Mouse (Mus musculus): ENCODE data around the gene Gpr3.

The Gpr3 gene

DNA sequence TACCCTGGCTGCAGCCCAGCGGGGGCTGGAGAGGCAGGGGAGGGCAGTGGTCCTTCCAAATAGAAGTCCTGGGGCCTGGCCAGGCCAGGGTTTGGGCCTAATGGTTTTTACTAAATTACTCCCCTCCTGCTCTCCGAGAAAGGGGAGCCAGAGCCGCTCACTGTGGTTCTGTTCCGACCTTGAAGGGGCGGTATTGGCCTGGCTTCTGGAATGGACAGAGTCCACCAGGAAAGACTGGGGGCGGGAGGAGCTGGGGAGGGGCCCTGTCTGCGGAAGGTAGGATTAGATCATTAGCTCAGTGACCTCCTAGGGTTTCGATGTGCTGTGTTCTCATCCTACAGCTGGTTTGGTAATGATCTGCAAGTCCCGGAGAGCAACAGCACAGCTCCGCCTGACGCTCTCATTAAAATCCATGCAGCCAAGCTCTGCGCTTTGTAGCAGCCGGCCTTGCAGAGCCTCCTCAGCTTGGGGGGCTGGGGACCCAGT is 14.5 kb downstream of the Gpr3 start:
- DNase-seq: no peak

DNA sequence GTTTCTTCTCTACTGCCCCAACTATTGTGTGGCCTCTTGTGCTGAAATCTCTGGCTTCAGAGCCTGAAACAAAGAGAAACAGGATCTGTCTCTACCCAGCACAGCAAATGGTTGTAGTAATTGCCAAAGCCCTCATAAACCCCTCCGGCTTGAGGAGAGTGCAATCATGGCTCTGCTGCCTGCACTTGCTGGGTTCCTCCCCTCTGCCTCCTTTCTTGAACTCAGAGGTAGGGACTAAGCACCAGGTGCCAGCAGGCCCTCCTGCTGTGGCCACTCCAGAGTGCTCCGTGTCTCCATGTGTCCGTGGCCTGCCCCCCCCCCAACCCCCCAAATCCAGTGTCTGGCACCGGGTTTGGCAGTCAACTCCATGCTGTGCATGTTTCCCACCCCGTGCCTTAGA is 15.0 kb downstream of the Gpr3 start:
- DNase-seq: no peak

DNA sequence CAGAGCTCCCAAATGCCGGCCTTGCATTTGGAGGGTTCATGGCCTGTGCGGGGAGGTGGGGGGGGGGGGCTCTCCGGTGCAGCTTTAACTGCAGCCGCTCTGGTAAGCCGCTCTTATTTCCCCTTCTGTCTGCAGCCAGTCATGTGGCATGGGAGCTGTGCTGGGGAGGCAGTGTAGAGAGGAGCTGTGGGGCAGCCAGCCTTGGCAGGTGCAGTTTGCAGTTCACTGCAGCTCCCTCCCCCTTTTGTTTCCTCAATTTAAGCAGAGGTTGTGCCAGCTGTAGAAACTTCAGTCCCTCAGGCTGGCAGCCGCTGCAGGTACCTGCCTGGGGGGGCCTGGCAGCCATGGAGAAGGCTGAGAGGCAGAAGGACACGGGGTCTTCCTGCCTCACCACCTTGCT is 15.5 kb downstream of the Gpr3 start:
- DNase-seq: peak; percentile 83

DNA sequence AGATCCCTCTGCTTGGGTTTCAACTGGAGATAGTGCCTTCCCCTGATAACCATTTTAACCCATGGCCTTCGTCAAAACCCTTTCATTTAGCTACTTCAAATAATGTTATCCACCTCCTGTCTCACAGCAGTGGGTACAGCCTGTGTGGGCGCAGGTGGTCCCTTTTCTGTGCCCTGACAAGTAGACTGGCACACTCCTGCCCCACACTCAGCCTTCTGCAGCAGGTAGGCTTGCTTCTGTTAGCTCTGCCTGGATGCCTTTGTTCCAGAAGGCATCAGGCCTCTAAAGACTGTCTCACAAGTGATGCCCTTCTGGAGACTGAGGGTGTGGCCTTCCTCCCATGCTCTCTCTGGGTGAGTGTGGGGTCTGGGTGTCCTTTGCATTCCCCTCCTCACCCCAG is 16.2 kb downstream of the Gpr3 start:
- peak; percentile 56 for DNase-seq

DNA sequence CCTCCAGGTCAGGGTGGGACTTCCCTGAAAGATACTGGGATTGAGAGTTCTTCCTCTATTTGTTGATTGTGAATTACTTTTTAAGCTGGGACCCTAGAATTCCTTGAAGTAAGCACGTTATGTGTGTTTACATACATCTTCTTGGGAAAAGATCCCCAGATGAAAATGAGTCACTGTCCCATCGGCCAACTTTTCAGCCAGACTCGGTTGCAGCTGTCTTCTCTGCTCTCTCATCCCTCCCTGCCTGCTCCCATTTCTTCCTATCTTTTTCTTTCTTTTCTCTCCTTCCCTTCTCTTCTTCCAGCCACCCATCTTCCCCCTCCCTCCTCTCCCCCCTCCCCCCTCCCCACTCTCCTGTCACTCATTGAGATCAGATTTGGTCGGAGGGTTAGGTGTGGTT is 17.3 kb downstream of the Gpr3 start:
- no peak for DNase-seq

DNA sequence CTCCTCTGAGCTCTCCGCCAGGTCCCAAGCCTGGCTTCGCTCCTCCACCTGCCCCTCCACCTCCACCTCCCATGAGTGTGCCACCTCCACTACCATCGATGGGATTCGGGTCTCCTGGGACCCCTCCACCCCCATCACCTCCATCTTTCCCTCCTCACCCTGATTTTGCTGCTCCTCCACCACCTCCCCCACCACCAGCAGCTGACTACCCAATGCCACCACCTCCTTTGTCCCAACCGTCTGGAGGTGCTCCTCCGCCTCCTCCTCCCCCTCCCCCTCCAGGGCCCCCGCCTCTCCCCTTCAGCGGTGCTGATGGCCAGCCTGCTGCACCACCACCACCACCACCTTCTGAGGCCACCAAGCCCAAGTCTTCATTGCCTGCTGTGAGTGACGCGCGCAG is 17.9 kb downstream of the Gpr3 start:
- DNase-seq: no peak

DNA sequence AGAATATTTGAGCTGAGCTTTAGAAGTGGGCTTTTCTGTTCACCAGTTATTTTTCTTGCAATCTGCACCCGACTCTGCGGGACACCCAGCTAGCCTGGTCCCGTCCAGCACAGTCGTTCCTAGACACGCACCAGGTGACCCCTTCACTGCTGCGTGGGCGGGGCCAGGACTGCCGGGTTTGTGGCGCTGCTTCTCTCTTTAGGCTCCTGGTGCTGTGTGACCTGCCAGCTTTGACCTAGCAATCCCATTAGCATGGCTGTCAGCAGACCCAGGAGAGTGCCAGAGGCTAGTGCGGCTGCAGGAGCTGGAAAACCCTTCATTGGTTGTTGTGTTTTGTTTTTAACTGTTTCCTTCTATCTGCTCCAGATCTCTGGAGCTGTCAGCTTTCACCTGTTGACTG is 22.9 kb downstream of the Gpr3 start:
- DNase-seq: no peak

DNA sequence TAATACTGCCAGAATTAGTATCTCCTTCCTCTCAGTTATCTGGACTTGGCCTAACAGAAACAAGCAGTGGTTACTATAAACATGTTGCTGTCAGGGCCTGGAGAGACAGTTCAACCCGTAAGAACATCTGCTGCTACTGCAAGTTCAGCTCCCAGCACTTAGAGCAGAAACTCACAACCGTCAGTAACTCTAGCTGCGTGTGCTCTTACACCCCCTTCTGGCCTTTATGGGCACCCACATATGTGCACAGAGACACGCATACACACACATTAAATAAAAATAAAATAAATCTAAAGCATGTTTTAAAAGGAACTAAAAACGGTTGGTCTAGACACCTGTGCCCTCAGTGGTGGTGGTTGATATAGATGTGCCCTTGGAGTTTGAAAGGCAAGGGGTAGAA is 25.5 kb downstream of the Gpr3 start:
- no peak for DNase-seq

DNA sequence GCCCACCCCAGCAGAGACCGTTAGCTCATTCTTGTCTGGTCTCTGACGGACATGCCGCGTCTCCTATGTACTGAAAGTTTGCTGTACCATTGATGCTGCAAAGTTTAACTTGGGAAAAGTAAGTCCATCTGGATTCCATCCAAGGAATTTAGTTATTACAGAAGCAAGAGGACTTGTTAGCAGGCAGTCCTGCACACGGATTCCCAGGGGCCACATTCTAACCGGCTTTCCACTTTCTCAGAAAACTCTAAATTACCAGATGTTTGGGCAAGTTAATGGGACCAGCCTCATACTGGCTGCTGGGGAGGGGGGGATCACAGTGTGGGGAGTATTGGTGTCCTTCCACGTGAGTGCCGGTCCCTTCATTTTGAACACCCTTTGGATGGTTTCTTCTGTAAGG is 26.4 kb downstream of the Gpr3 start:
- no peak for DNase-seq

DNA sequence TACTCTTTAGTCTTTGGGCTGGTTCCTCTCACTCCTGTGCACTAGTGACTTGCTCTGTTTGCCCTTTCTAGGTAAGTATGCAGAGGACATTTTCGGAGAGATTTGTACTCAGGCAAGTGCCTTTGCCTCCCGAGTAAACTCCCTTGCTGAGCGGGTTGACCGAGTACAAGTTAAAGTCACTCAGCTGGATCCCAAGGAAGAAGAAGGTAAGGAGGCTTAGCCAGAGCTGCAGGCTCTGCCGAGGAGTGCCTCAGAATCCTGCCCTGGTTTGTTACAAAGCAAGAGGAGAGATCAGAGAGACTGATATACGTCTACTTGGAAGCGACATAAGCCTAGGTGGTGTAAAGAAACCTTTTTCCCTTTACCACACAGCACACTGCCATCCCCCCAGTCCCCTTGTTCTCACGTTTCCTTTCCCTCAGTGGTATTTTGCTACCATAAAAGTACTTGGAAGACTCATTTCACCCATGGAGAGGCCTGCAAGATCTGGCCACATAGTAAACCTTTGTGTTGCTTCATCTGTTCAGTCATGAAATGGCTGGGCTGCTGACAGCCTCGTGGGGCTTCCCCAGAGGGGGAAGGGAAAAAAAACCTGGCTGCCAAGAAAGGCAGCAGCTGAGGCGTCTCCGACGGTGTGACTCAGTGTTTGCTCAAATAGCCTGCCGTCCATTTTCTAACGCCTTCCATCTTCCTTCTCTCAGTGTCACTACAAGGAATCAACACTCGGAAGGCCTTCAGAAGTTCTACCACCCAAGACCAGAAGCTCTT is 27.3 kb downstream of the Gpr3 start:
- no peak for DNase-seq

DNA sequence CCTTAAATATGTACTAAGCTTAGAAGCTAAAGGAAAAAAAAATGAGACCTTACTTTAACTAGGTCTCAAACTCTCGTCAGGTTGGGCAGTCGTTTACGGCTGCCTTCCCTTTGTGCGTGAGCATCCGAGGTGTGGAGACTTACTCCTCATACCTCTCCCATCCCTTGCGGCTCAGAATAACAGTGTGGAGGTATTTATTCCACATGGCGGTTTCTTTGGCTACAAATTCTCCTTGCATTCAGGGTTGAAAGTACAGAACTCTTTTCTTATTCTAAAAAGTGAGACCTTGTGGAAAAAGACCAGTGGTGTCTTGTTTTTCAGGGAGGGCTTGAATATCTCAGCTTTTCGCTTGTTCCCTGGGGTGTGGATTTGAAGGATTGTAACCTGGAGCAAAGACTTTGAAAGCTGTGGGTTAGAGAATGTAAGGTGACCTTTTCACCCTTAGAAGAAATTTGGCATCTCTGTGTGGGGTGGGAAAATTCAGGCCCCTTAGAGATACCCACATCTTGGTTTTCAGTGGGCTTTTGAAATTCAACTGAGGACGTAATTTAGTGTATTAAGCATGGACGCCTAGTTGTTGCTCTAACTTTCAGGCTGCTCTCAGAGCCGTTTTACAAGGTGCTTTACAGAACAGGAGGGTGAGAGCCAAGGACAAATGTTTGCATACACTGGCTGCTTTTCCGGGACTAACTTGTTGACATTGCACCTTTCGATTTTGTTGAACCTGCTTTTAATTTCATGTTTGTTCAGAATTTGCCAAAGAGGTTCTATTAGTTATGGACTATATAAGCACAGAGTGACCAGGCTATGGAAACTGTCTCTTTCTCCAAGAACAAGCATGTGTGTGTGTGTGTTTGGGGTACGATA is 28.1 kb downstream of the Gpr3 start:
- no peak for DNase-seq

DNA sequence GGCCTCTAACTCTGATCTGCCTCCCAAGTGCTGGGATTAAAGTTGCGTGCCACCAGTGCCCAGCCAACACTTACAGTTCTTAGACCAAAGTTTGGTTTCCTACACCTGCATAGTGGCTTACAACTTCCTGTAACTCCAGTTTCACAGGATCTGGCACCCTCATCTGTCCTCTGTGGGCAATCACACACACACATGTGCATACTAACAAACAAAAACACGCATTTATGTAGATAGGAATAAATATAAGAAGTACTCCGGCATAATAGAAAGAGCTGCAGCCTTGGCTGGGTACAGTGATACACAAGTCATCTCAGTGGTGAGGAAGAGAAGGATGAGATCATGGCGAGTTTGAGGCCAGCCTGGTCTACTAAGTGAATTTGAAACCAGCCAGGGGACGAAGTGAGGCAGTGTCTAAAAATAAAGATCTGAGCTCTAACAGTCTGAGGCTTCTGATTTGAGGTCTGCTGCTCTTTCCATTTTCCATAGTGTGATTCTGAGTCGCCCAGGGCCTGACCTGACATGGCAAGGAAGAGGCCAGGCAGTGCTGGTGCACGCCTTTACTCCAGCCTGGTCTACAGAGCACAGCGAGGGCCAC is 29.8 kb downstream of the Gpr3 start:
- DNase-seq: peak; percentile 52

DNA sequence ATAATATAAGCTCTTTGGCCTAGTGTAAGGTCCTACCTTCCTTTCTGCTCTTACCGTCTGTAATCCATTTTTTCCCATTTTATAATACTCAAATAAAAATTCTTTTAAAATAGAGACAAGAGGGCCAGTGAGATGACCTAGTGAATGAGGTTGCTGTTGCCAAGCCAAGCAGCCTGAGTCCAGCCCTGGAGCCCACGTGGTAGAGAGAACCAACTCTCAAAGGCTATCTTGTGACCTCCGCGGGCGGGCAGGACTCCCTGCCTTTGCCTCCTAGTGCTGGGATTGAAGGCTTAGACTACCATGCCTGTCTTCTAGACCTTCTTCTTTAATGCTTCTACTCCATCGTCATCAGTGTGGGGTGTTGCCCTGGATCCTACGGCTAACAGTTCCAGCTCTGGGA is 33.1 kb downstream of the Gpr3 start:
- DNase-seq: no peak

DNA sequence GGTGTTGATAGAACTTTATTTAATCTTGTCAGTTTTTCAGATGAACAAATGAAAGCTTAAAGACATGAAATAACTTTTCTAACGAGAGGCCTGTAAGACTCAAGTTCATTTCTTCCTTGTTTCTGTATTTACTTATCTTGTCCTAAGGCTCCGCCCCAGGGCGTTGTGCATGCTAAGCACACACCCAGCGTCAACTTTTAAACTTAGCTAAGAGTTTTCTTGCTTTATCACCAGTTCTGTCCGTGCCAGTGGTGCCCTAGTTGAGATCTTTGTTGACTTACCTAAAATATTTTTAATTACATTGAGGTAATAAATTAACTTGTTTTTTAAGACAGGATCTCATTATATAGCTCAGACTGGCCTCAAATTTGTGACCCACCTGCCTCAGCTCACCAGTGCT is 34.0 kb downstream of the Gpr3 start:
- no peak for DNase-seq

DNA sequence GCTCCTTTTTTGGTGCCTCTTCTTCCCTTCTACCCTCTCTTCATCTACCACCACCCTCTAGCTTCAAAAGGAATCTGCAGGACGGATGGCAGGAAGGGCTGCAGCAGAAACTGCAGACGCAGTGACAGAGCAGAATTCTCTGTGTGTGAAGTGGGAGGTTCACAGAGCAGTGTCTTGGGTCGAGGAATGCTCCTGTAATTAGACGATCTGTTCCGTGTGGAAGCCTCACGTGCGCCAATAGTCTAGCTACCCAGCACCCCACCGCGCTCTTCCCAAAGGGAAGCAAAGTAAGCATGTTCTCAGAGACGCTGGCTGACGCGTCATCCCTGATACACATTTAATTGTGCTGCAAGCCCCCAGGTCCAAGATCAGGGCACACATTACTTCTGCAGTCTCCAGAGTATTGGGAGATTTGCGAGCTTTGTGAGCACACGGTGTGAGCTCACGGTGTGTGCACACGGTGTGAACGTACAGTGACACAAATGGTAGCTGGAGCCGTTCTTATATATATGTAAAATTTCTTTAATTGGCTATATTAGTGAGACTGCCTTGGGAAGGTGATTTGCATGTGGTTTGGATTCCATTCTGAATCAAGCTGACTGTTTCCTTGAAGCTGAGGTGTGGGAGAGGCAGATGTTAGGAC is 35.5 kb downstream of the Gpr3 start:
- peak; percentile 51 for DNase-seq

DNA sequence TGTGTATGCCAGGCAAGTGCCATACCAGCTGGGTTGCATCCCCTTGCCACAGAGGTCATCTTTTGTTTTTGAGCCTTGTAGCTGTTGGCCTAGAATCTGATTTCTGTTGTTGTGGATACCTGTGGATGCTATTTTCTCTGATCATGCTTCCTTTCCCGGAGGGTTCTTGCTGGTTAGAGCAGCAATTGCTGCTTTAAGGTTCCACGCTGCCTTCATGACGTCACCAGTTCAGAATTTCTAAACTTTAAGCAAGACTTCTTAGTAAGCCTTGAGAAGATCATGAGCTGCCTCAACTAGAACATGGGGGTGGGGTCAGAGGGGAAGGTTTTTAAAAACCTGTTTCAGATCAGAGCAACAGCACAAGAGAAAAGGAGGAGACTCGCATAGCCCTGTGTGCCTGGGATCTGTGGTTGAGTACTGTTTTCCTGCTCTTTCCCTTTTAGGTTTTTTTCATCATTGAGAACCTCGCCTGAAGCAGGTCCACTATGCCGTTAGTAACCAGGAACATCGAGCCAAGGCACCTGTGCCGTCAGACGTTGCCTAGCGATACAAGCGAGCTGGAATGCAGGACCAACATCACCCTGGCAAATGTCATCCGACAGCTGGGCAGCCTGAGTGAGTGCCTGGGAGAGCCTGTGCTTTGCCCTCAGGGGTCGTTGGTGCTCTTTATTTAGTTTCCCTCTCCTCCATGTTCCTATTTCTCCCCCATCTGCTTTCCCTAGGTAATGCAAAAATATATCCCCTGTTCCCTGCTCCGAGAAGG is 36.2 kb downstream of the Gpr3 start:
- peak; percentile 61 for DNase-seq

DNA sequence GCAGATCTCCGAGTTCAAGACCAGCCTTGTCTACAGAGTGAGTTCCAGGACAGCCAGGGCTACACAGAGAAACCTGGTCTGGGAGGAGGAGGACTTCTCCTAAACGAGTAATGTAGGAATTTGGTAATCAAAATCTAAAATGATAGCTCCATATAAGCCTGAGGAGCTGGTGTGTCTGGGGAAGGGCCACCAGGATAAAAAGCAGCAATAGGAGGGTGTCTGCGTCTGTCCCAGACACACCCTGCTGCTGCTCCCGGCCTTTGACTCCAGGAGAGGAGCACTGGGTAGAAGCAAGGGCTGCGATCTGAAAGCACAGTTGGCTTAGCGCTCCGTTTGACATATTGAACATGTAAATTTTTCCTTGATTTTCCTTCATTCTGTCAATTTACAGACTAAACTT is 37.1 kb downstream of the Gpr3 start:
- no peak for DNase-seq

DNA sequence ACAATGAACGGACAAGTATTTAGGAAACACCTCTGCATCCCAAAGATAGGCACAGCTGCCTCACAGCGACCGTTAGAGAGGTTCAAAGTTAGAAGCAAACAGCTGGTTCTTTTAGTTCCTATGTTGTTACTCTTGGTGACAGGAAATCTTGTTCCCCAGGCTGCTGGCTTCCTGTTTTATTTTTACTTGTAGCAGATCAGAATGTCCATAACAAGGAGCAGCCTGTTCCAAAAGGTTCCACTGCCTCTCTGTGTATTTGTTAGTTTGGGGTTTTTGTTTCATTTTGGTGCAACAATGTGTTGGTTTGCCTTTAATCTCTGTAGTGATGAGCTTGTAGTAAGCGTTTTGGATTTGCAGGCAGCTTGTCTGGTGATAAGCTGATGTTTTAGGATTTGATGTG is 38.0 kb downstream of the Gpr3 start:
- DNase-seq: peak; percentile 66

DNA sequence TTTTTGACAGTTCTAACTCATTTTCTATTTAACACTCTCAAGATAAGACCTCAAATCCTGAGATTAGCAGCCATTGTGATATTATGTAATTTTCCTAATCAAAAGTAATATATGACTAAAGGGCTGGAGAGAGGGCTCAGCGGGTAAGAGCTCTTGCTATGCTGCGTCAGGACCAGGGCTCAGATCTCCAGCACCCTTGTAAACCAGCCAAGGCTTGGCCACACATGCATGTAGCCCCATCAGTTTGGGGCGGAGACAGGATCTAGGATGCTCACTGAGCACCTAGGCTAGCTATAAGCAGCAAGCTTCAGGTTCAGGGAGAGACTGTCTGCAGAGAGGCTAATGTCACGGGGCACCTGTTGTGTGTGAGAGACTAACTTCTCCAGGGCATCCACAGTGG is 39.9 kb downstream of the Gpr3 start:
- no peak for DNase-seq

DNA sequence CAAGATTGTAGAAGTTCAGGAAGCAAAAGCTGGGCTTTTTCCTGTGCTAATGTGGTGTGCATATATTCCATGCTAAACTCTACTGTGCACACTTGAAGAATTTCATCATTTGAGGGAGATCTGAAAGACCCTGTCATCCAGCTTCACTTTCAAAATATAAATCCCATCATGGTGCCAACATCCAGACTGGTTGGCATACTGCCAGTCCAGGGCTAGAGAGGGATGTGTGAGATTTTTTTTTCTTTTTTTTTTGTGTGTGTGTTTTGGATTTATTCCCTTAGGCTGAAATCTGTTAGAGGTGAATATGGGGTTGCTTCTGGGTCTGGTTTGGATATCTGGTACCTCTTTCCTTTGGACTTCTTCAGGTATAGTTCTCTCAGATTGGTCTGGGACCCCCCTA is 41.7 kb downstream of the Gpr3 start:
- no peak for DNase-seq

DNA sequence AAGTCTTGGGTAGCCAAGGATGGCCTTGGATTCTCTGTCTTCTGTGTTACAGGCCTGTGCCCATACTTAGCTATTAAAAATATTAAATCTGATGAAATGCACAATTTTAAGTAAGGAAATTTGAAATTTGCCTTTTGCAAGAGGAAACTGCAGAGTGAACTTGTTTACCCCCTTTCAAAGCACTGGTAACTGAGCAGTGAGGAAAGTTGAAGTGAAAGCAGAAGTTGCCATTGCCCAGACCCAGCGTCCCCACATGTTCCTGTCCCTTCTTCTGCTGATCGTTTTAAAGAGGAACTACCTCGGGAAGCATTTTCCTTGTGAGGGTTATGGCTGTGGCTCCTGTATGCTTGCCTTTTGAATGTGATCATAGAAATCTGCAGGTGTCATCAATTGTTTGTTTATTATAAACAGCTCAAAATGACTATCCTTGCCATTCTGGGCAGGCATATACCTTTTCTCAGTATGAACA is 42.2 kb downstream of the Gpr3 start:
- DNase-seq: no peak
